Mouse (Mus musculus) embryonic facial prominence, embryonic 10.5 days (tissue): ENCODE results near the gene Tbccd1. TPM values are rescaled to one million over a fixed set of nuclear protein-coding genes. Genes with fewer than 3 reads are reported as not detected.

ENCODE experiments used
- DNase-seq: peaks from one replicate; pipeline ENCODE4 v3.0.0-alpha.2; 2017; ENCODE audit warnings: low spot score
- H3K27ac ChIP-seq: fragments of 300-500 bp; sonication (generic); replicated peaks from 2 replicates; pipeline ENCODE4 v1.5.1; 2016; ENCODE audit warnings: mild to moderate bottlenecking
- H3K27me3 ChIP-seq: fragments of 300-500 bp; sonication (generic); replicated peaks from 2 replicates; pipeline ENCODE4 v1.6.1; 2016; ENCODE audit warnings: low read depth, mild to moderate bottlenecking; ENCODE audit not compliant: poor library complexity, severe bottlenecking
- H3K36me3 ChIP-seq: fragments of 300-500 bp; sonication (generic); replicated peaks from 2 replicates; pipeline ENCODE4 v1.6.1; 2016; ENCODE audit warnings: mild to moderate bottlenecking, moderate library complexity
- H3K4me1 ChIP-seq: fragments of 300-500 bp; sonication (generic); 2 replicates; pipeline ENCODE4 v1.6.1; 2016
- H3K4me3 ChIP-seq: fragments of 300-500 bp; sonication (generic); 2 replicates; pipeline ENCODE4 v1.5.1; 2016; ENCODE audit warnings: mild to moderate bottlenecking, moderate library complexity
- H3K9me3 ChIP-seq: fragments of 300-500 bp; sonication (generic); 2 replicates; pipeline ENCODE4 v1.6.1; 2016; ENCODE audit warnings: mild to moderate bottlenecking
- WGBS: fragments of 180-500 bp; shearing (Covaris S2); methylation state at CpG from one replicate; pipeline ENCODE4 v1.1.7; 2016; 5-methylcytosine and 5-hydroxymethylcytosine counted together
- polyA plus RNA-seq: library from polyadenylated mRNA; unstranded; fragments of >200 nt; fragmentation: Nextera tagmentation; extraction: Ambion mirVana; gene quantifications from 2 replicates; pipeline ENCODE4 v1.2.1, GENCODE M21; 2016

Gene Tbccd1
- polyA plus RNA-seq, 1 experiment from 2014 or later: 39.1 TPM

GRCm38 (mm10) chr16:22766738-22767211 is 90.7 kb downstream of the Tbccd1 start:
- Histone ChIP-seq H3K4me3 (no peak overlapping the region), H3K4me1 (no peaks in the 10 kb centered on the region; the same call in 1 of the 2 replicates), H3K27ac (no peak overlapping the region), H3K36me3 (no peaks in the 10 kb centered on the region), H3K9me3 (no peaks in the 10 kb centered on the region), H3K27me3 (no peaks in the 10 kb centered on the region)
- no peak for DNase-seq
- WGBS: 74% methylated on average over 16 of the region's 16 CpGs

- Histone ChIP-seq H3K36me3 (no peaks in the 10 kb centered on the region), H3K27ac (no peak overlapping the region), H3K9me3 (no peaks in the 10 kb centered on the region), H3K4me1 (no peaks in the 10 kb centered on the region; the same call in 1 of the 2 replicates), H3K4me3 (no peak overlapping the region), H3K27me3 (no peaks in the 10 kb centered on the region)
- no peak for DNase-seq
- 91% methylated on average over 7 of the region's 7 CpGs for WGBS
Measured at GRCm38 (mm10) chr16:22765531-22765930, 91.9 kb downstream of the Tbccd1 start.

Other genes with a start within 250 kb of the Tbccd1 start
- gene Dgkg, start 200.4 kb downstream of the Tbccd1 start, polyA plus RNA-seq: 0.20 and 0.22 TPM in 2 replicates
- gene Crygs, start 46.1 kb downstream of the Tbccd1 start, polyA plus RNA-seq: 0.17 TPM in 1 of 2 replicates, not detected in the other
- gene Dnajb11, start 176 bp upstream of the Tbccd1 start, polyA plus RNA-seq: 88.4 and 90.8 TPM in 2 replicates
- gene Ahsg, start 33.6 kb upstream of the Tbccd1 start, polyA plus RNA-seq: not detected in 2 replicates
- gene Fetub, start 60.7 kb upstream of the Tbccd1 start, polyA plus RNA-seq: not detected in 2 replicates
- gene Hrg, start 93.4 kb upstream of the Tbccd1 start, polyA plus RNA-seq: 0.16 TPM in 1 of 2 replicates, not detected in the other
- not detected in 2 replicates for gene Kng2, start 171.8 kb upstream of the Tbccd1 start, polyA plus RNA-seq
- gene Kng1, start 200.2 kb upstream of the Tbccd1 start, polyA plus RNA-seq: not detected in 2 replicates
- gene Eif4a2, start 249.8 kb upstream of the Tbccd1 start, polyA plus RNA-seq: 170 and 177 TPM in 2 replicates